Mouse (Mus musculus) ES-Bruce4 (cell line): ENCODE measurements at regions not wholly inside any gene's neighbourhood (a gene's known extent, or its start where the extent isn't known, plus 50 kb on each side); places are given as distances from the start of the nearest gene placed in this dataset.

Source experiments
- CTCF ChIP-seq: IDR thresholded peaks from one replicate; pipeline ENCODE4 v1.8.1; 2011; ENCODE audit warnings: low read depth, low read length
- EP300 ChIP-seq: IDR thresholded peaks from 2 replicates; pipeline ENCODE4 v1.6.1; 2011; ENCODE audit warnings: low read depth, low read length; ENCODE audit not compliant: insufficient read depth
- POLR2A ChIP-seq: IDR thresholded peaks from one replicate; pipeline ENCODE4 v1.8.1; 2011; ENCODE audit warnings: low read length; ENCODE audit not compliant: insufficient read depth

DNA sequence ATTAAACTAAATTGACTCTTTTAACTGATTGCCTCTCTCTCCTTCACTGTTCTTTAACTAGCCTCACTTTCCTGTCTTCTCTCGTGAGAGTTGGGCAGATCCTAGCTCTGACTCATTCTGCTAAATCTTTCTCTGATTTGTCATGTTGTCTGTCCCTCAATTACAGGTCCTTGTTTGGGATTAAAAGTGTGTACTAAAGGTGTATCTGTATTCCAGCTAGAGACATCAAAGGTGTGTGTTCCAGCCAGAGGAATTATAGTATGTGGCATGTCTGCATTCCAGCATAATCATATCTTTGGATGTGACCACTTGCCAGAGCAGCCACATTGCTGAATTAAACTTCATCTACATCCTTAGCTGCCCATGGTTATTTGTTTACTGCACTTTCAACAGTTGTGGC, 167.5 kb upstream of the Fam83b start:
- TF ChIP-seq CTCF (no peak), EP300 (no peak), POLR2A (no peak)
